Mouse (Mus musculus): Measurements from ENCODE around the gene Mettl26. TPM values are rescaled to one million over a fixed set of nuclear protein-coding genes. Genes with fewer than 3 reads are reported as not detected.

Mettl26 gene
- polyA plus RNA-seq, 1 experiment: 77.3 TPM

DNA sequence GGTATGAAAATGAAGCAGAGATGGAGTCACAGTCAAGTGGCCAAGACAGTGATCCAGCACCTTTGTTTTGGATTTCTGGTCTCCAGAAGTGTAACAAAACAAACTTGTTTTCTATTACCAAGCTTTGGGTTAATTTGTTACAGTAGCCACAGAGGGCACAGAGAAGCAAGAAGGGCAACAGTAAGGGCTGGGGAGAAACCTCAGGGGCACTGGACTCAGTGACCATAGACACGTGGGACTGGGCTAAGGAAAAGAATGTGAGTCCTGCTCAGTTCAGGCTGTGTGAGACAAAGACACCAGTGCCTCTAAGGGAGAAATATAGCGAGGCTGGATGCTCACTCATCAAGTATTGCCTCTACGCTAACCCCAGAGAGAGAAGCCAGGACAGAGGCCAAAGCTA is 2.2 kb upstream of the Mettl26 start:
- Histone ChIP-seq H3K36me3 (ENCODE audit: control insufficient read depth, insufficient read depth, low read length) (no peaks in the 10 kb centered on the region), H3K4me1 (replicated peaks; ENCODE audit: control insufficient read depth, insufficient read depth, low read length) (peaks cover 29% of the 10 kb centered on the region), H3K27ac (ENCODE audit: control insufficient read depth, insufficient read depth, low read length) (no peak overlapping the region), H3K27me3 (ENCODE audit: control insufficient read depth, insufficient read depth, low read length) (no peaks in the 10 kb centered on the region), H3K4me3 (ENCODE audit: control insufficient read depth, insufficient read depth, low read length) (no peak overlapping the region)
- WGBS: 96% methylated on average over 3 of the region's 3 CpGs
- TF ChIP-seq CTCF (IDR thresholded peaks at IDR 0.05; ENCODE audit: borderline replicate concordance, control insufficient read depth, extremely low read depth, insufficient read depth, low read length, poor library complexity) (no peak), POLR2A (IDR thresholded peaks at IDR 0.05; ENCODE audit: control insufficient read depth, extremely low read depth, insufficient read depth, low read length, poor library complexity) (no peak)
- DNase-seq: no peak

DNA sequence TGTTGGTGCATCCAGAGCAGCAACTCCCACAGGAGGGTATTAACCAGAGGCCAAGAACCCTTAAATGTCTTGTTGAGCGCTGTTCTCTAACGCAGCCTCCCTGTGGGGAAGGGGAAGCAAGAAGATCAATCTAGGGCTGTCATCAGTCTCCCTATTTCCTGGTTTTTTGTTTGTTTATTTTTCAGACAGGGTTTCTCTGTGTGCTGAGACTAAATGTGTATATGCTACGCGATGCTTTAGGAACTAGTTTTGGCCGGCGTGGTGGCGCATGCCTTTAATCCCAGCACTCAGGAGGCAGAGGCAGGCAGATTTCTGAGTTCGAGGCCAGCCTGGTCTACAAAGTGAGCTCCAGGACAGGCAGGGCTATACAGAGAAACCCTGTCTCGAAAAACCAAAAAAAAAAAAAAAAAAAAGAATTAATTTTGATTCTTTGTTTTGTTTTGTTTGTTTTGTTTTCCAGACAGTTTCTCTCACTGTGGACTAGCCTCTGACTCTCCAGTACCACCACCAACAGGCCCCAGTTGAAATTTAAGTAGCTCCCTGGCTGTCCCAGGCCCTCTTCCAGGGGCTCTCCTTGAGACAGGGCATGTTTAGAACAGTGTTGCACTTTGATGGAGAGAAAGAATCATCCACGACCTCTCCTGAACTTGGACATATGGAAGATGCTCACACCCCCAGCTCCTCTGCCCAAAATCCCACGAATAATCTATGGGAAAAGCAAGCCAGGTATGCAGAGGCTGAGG is 1.3 kb upstream of the Mettl26 start:
- 91% methylated on average over 11 of the region's 11 CpGs for WGBS
- H3K27ac ChIP-seq (ENCODE audit: control insufficient read depth, insufficient read depth, low read length): no peak overlapping the region
- TF ChIP-seq POLR2A (IDR thresholded peaks at IDR 0.05; ENCODE audit: control insufficient read depth, extremely low read depth, insufficient read depth, low read length, poor library complexity): no peak
- TF ChIP-seq CTCF (IDR thresholded peaks at IDR 0.05; ENCODE audit: borderline replicate concordance, control insufficient read depth, extremely low read depth, insufficient read depth, low read length, poor library complexity): no peak
- no peaks in the 10 kb centered on the region for H3K27me3 ChIP-seq (ENCODE audit: control insufficient read depth, insufficient read depth, low read length)
- H3K4me1 ChIP-seq (replicated peaks; ENCODE audit: control insufficient read depth, insufficient read depth, low read length): peaks cover 23% of the 10 kb centered on the region
- H3K4me3 ChIP-seq (ENCODE audit: control insufficient read depth, insufficient read depth, low read length): no peak overlapping the region
- no peak for DNase-seq
- H3K36me3 ChIP-seq (ENCODE audit: control insufficient read depth, insufficient read depth, low read length): no peaks in the 10 kb centered on the region

- Histone ChIP-seq H3K27me3 (ENCODE audit: control insufficient read depth, insufficient read depth, low read length) (no peaks in the 10 kb centered on the region), H3K27ac (ENCODE audit: control insufficient read depth, insufficient read depth, low read length) (no peak overlapping the region), H3K4me3 (ENCODE audit: control insufficient read depth, insufficient read depth, low read length) (peak overlapping the region; percentile 88), H3K36me3 (ENCODE audit: control insufficient read depth, insufficient read depth, low read length) (no peaks in the 10 kb centered on the region), H3K4me1 (replicated peaks; ENCODE audit: control insufficient read depth, insufficient read depth, low read length) (peaks cover 19% of the 10 kb centered on the region)
- no peak for TF ChIP-seq POLR2A (IDR thresholded peaks at IDR 0.05; ENCODE audit: control insufficient read depth, extremely low read depth, insufficient read depth, low read length, poor library complexity)
- no peak for TF ChIP-seq CTCF (IDR thresholded peaks at IDR 0.05; ENCODE audit: borderline replicate concordance, control insufficient read depth, extremely low read depth, insufficient read depth, low read length, poor library complexity)
- 13% methylated on average over 14 of the region's 14 CpGs for WGBS
- no peak for DNase-seq
Observed at GRCm38 (mm10) chr17:25874148-25874720, 640 bp upstream of the Mettl26 start.

DNA sequence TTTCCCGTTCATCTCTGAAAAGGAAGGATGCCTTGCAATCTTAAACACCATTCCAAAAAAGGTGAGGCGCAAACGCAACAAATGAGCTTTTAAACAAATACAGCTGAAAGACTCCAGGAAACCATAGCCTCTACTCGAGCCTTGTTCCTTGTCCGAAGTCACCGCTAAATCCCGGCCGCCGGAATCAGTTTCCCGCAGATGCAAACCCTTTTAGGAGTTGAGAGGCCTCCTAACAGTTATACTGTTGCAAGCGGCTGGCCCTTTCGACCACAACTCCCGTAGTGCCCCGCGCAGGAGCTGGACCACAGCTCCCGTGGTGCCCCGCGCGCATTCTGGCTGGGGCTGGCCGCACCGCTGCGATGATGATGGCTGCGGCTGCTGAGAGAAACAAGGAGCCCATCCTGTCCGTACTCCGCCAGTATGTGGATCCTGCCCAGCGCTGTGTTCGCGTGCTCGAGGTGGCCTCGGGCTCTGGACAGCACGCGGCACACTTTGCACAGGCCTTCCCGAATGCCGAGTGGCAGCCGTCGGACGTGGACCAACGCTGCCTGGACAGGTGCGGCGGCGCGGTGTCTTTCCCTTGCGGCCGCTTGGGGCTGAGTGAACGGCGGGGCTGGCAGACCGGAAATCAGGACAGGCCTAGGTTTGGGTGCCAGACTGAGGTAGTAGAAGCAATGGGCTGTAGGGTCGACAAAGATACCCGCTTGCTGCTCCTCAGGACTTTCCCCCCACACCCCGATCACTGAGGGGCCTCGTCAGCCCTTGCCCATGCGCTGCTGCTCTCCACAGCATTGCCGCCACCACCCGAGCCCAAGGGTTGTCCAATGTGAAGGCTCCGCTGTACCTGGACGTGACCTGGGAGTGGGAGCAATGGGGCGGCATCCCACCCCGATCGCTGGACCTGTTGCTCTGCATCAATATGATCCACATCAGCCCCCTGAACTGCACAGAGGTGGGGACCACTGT is 580 bp downstream of the Mettl26 start:
- Histone ChIP-seq H3K27me3 (ENCODE audit: control insufficient read depth, insufficient read depth, low read length) (no peaks in the 10 kb centered on the region), H3K36me3 (ENCODE audit: control insufficient read depth, insufficient read depth, low read length) (no peaks in the 10 kb centered on the region), H3K27ac (ENCODE audit: control insufficient read depth, insufficient read depth, low read length) (peak overlapping the region; percentile 64), H3K4me3 (ENCODE audit: control insufficient read depth, insufficient read depth, low read length) (peak overlapping the region; percentile 88), H3K4me1 (replicated peaks; ENCODE audit: control insufficient read depth, insufficient read depth, low read length) (peaks cover 17% of the 10 kb centered on the region)
- TF ChIP-seq POLR2A (IDR thresholded peaks at IDR 0.05; ENCODE audit: control insufficient read depth, extremely low read depth, insufficient read depth, low read length, poor library complexity): peak; percentile 50
- TF ChIP-seq CTCF (IDR thresholded peaks at IDR 0.05; ENCODE audit: borderline replicate concordance, control insufficient read depth, extremely low read depth, insufficient read depth, low read length, poor library complexity): 0 out of 2 replicates have a peak, but pooled peaks have one; percentile 47
- 1% methylated on average over 59 of the region's 59 CpGs for WGBS
- peak; percentile 85 for DNase-seq

DNA sequence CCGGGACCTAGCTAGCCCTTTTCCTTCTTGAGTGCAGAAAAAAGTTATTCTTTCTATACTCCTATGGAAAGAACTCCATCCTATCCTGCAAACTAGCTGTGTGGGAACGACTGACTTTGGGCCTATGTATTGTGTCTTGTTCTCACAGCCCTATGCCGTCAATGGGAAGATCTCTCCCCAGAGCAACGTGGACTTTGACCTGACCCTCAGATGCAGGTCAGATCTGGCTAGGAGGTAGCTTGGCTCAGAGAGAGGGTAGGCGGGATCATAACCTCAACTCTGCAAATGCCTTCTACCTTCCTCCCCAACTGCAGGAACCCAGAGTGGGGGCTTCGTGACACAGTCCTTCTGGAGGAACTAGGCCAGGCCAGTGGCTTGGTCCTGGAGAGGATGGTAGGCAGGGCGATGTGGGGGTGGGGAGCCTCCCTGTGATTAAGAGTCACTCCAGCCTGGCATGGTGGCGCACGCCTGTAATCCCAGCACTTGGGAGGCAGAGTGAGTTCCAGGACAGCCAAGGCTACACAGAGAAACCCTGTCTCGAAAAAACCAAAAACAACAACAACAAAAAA is 1.6 kb downstream of the Mettl26 start:
- 87% methylated on average over 10 of the region's 10 CpGs for WGBS
- Histone ChIP-seq H3K27me3 (ENCODE audit: control insufficient read depth, insufficient read depth, low read length) (no peaks in the 10 kb centered on the region), H3K4me1 (replicated peaks; ENCODE audit: control insufficient read depth, insufficient read depth, low read length) (peaks cover 17% of the 10 kb centered on the region), H3K27ac (ENCODE audit: control insufficient read depth, insufficient read depth, low read length) (no peak overlapping the region), H3K36me3 (ENCODE audit: control insufficient read depth, insufficient read depth, low read length) (no peaks in the 10 kb centered on the region), H3K4me3 (ENCODE audit: control insufficient read depth, insufficient read depth, low read length) (no peak overlapping the region)
- no peak for DNase-seq
- TF ChIP-seq CTCF (IDR thresholded peaks at IDR 0.05; ENCODE audit: borderline replicate concordance, control insufficient read depth, extremely low read depth, insufficient read depth, low read length, poor library complexity) (no peak), POLR2A (IDR thresholded peaks at IDR 0.05; ENCODE audit: control insufficient read depth, extremely low read depth, insufficient read depth, low read length, poor library complexity) (no peak)

DNA sequence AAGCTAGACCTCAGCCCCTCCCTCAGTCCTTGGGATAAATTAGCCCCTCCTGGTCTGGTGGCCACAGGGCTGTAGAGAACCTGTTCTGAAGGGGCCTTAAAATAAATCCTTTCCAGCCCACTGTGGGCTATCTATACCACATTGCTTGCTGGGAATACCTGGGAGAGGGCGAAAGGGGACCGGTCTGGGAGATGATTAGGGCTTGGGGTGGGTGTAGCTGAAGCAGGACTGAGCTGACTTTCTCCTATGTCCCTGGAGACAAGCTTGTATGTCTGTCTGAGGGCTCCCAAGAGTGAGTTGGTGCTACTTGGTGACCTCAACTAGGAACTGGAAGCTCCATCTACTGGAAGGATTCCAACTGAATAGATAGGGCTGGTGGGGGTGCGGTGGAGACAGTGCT is 2.2 kb downstream of the Mettl26 start:
- no peak for DNase-seq
- Histone ChIP-seq H3K36me3 (ENCODE audit: control insufficient read depth, insufficient read depth, low read length) (no peaks in the 10 kb centered on the region), H3K27ac (ENCODE audit: control insufficient read depth, insufficient read depth, low read length) (no peak overlapping the region), H3K4me3 (ENCODE audit: control insufficient read depth, insufficient read depth, low read length) (no peak overlapping the region), H3K4me1 (replicated peaks; ENCODE audit: control insufficient read depth, insufficient read depth, low read length) (peaks cover 17% of the 10 kb centered on the region), H3K27me3 (ENCODE audit: control insufficient read depth, insufficient read depth, low read length) (no peaks in the 10 kb centered on the region)
- WGBS: 94% methylated on average over 3 of the region's 3 CpGs
- TF ChIP-seq POLR2A (IDR thresholded peaks at IDR 0.05; ENCODE audit: control insufficient read depth, extremely low read depth, insufficient read depth, low read length, poor library complexity): no peak
- TF ChIP-seq CTCF (IDR thresholded peaks at IDR 0.05; ENCODE audit: borderline replicate concordance, control insufficient read depth, extremely low read depth, insufficient read depth, low read length, poor library complexity): no peak
